Mouse (Mus musculus) liver, postnatal 0 days (tissue): ENCODE data around the gene Anp32e.

Source experiments
- CTCF ChIP-seq: sonication (generic); IDR thresholded peaks from 2 replicates; pipeline ENCODE4 v1.5.1; 2016; ENCODE audit warnings: antibody characterized with exemption, low read depth
- EP300 ChIP-seq: IDR thresholded peaks from 2 replicates; pipeline ENCODE4 v1.6.1; 2016; ENCODE audit warnings: antibody characterized with exemption, low read depth, mild to moderate bottlenecking

- TF ChIP-seq CTCF: peak; percentile 81
- TF ChIP-seq EP300: no peak
These were observed 30.0 kb downstream of the Anp32e start for GRCm38 (mm10) chr3:95959082-95959481.
